ENCODE assay signal across 24 mouse cellular contexts in genomic region chr6:143073914-143074313, GRCm38 (mm10). TPM values are rescaled to one million over a fixed set of nuclear protein-coding genes. Genes with fewer than 3 reads are reported as not detected.
DNase-seq lines count a peak whose midpoint lies in the region; ATAC-seq lines count a peak whose summit lies in the region.
"Had no signal": no experiment of that assay in that cellular context is flagged by ENCODE, and none has a peak within 500 bp of the region (broad histone marks: within the 10 kb centered on the region; RNA-seq: fewer than 3 reads in every experiment).

No protein-coding gene starts in this region.

- H3K4me1 ChIP-seq in midbrain, embryonic 16.5 days (ENCODE audit: control insufficient read depth, insufficient read depth, low read length) = no peaks in the 10 kb centered on the region
- H3K4me1 ChIP-seq: embryonic facial prominence, embryonic 15.5 days; heart, embryonic 12.5 days; limb, embryonic 12.5 days; neural tube, embryonic 15.5 days had no signal

- no peaks in the 10 kb centered on the region for H3K79me2 ChIP-seq in macrophage (ENCODE audit: inconsistent target)

- H3K4me2 ChIP-seq in midbrain, embryonic 16.5 days (ENCODE audit: low read length) = no peak overlapping the region
- H3K4me2 ChIP-seq: embryonic facial prominence, embryonic 15.5 days; heart, embryonic 12.5 days; limb, embryonic 12.5 days; liver, embryonic 12.5 days; neural tube, embryonic 15.5 days had no signal

- H3K9me3 ChIP-seq in midbrain, embryonic 16.5 days (replicated peaks; ENCODE audit: control insufficient read depth, low read length, poor library complexity, severe bottlenecking) = no peaks in the 10 kb centered on the region
- H3K9me3 ChIP-seq: embryonic facial prominence, embryonic 15.5 days; heart, embryonic 12.5 days; limb, embryonic 12.5 days; liver, embryonic 12.5 days; neural tube, embryonic 15.5 days had no signal

- no peaks in the 10 kb centered on the region; the same call in 1 of the 2 replicates for H3K36me3 ChIP-seq in macrophage (ENCODE audit: inconsistent target)
- H3K36me3 ChIP-seq in midbrain, embryonic 16.5 days (ENCODE audit: control insufficient read depth, insufficient read depth, low read length) = peaks cover 38% of the 10 kb centered on the region

- peak; percentile 29 for DNase-seq in CD4-positive helper T cell, adult 2 months (ENCODE audit: low read depth, low spot score)
- no peak for DNase-seq in c-Kit-positive CD71-positive TER-119-positive erythroid progenitor cells, embryonic 14.5 days (ENCODE audit: low spot score)
- DNase-seq in layer of hippocampus, postnatal 25 days (ENCODE audit: extremely low spot score in 1 of 2, low spot score in 1 of 2) = no peak
- no peak for DNase-seq in left cerebral cortex, adult 8-10 months (ENCODE audit: low spot score in 2 of 2)
- DNase-seq: adrenal gland, postnatal 14 days; cerebellum, adult 8-10 months; cerebellum, postnatal 36 days; gastrocnemius, postnatal 14 days; heart, adult 18-20 months; heart, postnatal 10 days; kidney, adult 18-20 months; kidney, postnatal 14 days; layer of hippocampus, postnatal 36 days; lung, adult 2 months; thymus, postnatal 14 days had no signal

- peak; percentile 60 for ATAC-seq in activated CD4-positive, CD25-positive, alpha-beta regulatory T cell, adult 4 months
- ATAC-seq in midbrain, embryonic 16.5 days = no peak
- ATAC-seq: forebrain, embryonic 16.5 days; liver, embryonic 12.5 days had no signal

- H3K4me3 ChIP-seq in macrophage (ENCODE audit: inconsistent target) = no peak overlapping the region
- H3K4me3 ChIP-seq in midbrain, embryonic 16.5 days (ENCODE audit: low read depth, low read length) = no peak overlapping the region
- H3K4me3 ChIP-seq: embryonic facial prominence, embryonic 15.5 days; heart, embryonic 12.5 days; limb, embryonic 12.5 days; liver, embryonic 12.5 days; neural tube, embryonic 15.5 days had no signal

- no peaks in the 10 kb centered on the region for H3K27me3 ChIP-seq in midbrain, embryonic 16.5 days (ENCODE audit: control insufficient read depth, insufficient read depth, low read depth, low read length)
- H3K27me3 ChIP-seq: embryonic facial prominence, embryonic 15.5 days; heart, embryonic 12.5 days; limb, embryonic 12.5 days; liver, embryonic 12.5 days; neural tube, embryonic 15.5 days had no signal

- WGBS in macrophage (ENCODE audit: missing documents) = 0% methylated on average over 1 of the region's 1 CpGs
- WGBS in midbrain, embryonic 16.5 days = 94% methylated on average over 1 of the region's 1 CpGs

- no peak overlapping the region for H3K9ac ChIP-seq in midbrain, embryonic 16.5 days (ENCODE audit: low read depth, low read length)
- H3K9ac ChIP-seq: embryonic facial prominence, embryonic 15.5 days; heart, embryonic 12.5 days; limb, embryonic 12.5 days; liver, embryonic 12.5 days; neural tube, embryonic 15.5 days had no signal

- peak overlapping the region; percentile 28 for H3K27ac ChIP-seq in macrophage
- H3K27ac ChIP-seq in midbrain, embryonic 16.5 days (ENCODE audit: low read length) = no peak overlapping the region
- H3K27ac ChIP-seq: embryonic facial prominence, embryonic 15.5 days; limb, embryonic 12.5 days; neural tube, embryonic 15.5 days had no signal

RNA-seq across cellular contexts. Expression of gene C2cd5, which starts 26.0 kb away (rescaled TPM):
- polyA plus RNA-seq in activated CD4-positive, CD25-positive, alpha-beta regulatory T cell, adult 4 months (2017; shearing (Covaris generic)) = 10 to 100 TPM; 53.0 to 58.6 TPM
- total RNA-seq in macrophage (2018; cell fraction: chromatin; rRNA removed) = 100 to 1,000 TPM in 12 of 26 experiments, 10 to 100 TPM in 13, 1 to 10 TPM in 1; 9.9 to 146 (median 94.4) TPM
- total RNA-seq in macrophage (2018; cell fraction: cytosol; rRNA removed) = 10 to 100 TPM in 10 of 26 experiments, 1 to 10 TPM in 16; 4.9 to 12.5 (median 9.6) TPM
- 10 to 100 TPM in 24 of 26 experiments, 1 to 10 TPM in 2; 8.0 to 85.6 (median 46.4) TPM for total RNA-seq in macrophage (2018; cell fraction: nucleus; rRNA removed)
- polyA plus RNA-seq in macrophage (2018) = 7.0 to 8.0 TPM (median 7.1 TPM) in 3 replicates
- polyA plus RNA-seq in midbrain, embryonic 16.5 days (2015; fragmentation: Nextera tagmentation; extraction: Ambion mirVana) = 43.2 and 52.4 TPM in 2 replicates
- total RNA-seq in layer of hippocampus, postnatal 25 days (2021) = 10 to 100 TPM; 76.5 to 92.8 TPM
- 10 to 100 TPM; 91.6 to 96.6 (median 95.4) TPM for total RNA-seq in left cerebral cortex, adult 8-10 months (2022)
